Mouse (Mus musculus): ENCODE data around the gene Itga11. TPM values are rescaled to one million over a fixed set of nuclear protein-coding genes. Genes with fewer than 3 reads are reported as not detected.

Itga11 gene
- 7.2 and 10.1 TPM in 2 replicates for polyA plus RNA-seq (2012; rRNA removed; ENCODE audit: low replicate concordance)

DNA sequence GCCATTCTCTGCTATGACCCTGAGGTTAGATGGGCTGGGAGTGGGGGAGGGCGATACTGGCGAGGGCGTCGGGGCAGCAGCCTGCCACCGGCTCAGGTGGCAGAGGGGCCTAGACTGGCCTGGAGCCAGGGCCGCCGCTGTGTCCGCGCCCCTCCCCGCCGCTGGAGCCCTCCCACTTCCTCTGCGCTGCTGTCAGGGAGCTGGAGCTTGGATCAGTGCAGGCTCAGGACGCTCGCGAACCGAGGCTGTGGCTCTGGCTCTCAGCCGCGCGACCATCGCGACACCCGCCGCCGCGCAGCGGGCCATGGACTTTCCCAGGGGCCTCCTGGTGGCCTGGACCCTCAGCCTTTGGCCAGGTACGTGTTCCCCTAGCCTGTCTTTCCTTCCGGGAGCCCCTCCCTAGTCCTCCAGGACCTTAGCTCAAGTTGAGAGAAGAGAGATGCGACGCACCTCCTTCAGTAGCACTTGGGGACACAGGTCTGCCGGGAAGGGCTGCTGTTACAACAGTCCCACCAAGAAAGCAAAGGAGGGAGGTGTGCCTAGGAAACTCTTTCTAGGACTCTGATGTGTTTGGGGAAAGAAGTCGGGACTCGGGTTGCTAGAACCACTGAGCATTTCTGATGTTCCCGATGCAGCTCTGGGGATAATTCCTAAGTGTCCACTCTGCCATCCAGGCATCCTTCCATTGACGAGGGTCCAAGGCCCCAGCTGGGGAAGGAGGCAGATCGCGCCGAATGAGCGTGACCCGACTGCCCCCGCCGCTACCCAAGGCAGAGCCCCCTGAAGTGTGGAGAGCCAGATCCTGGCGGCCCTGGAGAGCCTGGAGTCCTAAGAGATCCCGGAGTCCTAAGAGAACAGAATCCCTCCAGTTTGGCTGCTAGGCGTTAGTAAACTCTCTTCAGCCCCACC, at the start of gene Itga11:
Itga11 (plus strand) TSS at position 186 of the 909 bp plus-strand sequence.

DNA sequence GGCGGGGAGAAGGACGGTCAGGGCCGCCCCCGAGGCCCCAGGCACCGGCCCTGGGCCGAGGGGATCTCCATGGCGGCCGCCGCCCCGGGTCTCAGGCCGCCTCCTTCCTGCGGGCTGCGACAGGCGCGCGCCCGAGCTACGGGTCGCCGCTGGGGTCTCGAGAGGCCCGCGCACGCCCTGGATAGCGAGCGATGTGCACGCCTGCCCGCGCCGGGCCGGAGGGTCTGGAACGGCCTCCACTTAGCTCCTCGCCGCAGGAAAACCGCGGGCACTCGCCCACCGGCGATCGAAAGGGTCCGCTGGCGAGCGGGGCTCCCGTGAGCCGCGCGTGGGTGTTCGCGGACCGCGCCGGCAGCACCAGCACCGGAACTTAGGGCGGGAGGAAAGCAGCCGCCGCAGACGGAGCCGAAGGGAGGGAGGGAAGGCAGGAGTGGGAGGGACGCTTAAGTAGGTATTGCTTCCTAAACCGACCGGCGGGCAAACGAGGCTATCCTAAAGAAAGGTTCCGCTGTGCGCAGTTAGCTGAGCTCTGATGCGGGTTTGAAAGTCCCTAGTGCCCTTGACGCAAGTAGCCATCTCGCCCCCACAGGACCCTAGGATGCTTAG, 134.0 kb downstream of the Itga11 start, which contains the start of gene Fem1b:
Fem1b (minus strand) TSS at position 419 of the 606 bp plus-strand sequence.

Other genes with a start within 250 kb of the Itga11 start
- gene Coro2b, start 140.8 kb upstream of the Itga11 start, polyA plus RNA-seq (2012; rRNA removed; ENCODE audit: low replicate concordance): 29.4 and 37.4 TPM in 2 replicates
- gene Fem1b, start 134.1 kb downstream of the Itga11 start, polyA plus RNA-seq (2012; rRNA removed; ENCODE audit: low replicate concordance): 11.1 and 12.2 TPM in 2 replicates
- 58.1 and 76.2 TPM in 2 replicates for gene Cln6, start 161.0 kb downstream of the Itga11 start, polyA plus RNA-seq (2012; rRNA removed; ENCODE audit: low replicate concordance)
- 0.82 and 3.5 TPM in 2 replicates for gene Calml4, start 180.3 kb downstream of the Itga11 start, polyA plus RNA-seq (2012; rRNA removed; ENCODE audit: low replicate concordance)